Mouse (Mus musculus): ENCODE measurements around the gene Asb10.

DNA sequence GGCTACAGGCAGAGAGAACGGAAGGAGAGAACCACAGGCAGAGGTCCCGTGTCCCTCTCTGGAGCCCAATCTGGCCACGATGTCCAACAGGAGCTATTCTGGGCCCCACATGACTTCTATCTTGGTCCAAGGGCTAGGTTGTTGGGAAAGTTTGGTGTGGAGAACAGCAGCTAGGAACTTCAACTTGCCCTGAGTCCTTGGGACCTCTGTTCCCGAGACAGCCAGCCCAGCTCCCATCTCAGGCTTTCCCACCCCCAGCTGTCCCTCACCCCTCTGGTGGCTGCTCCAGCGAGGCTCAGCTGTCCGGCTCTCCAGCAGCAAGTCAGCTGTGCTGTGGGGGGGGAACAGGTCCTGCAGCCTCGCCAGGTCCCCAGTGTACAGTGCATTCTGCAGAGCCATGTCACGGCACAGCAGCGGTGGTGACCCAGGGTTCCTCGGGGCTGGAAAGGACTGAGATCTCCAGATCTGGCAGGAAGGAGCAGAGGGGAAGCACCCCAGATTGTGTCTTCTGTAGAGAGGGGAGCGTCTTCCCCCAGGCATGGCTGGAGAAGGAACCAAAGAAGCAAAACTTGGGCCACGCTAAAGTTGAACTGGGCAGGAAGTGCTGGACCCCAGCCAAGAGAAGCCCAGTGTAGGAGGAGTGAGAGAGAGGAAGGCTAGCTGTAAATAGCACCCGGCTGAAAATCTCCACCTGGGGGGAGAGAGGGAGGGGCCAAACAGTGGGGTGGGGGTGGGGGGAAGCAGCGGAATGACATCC is at the start of gene Asb10:
- TF ChIP-seq CTCF (IDR thresholded peaks at IDR 0.05; ENCODE audit: low read depth) (no peak; the same call in 1 of the 2 replicates), EP300 (IDR thresholded peaks at IDR 0.05; ENCODE audit: low read depth) (peak; percentile 28; the same call in 1 of the 2 replicates)

Data from heart, postnatal 0 days (tissue).